Mouse (Mus musculus) liver, embryonic 12.5 days (tissue): Measurements from ENCODE around the gene Eif2ak1. TPM values are rescaled to one million over a fixed set of nuclear protein-coding genes. Genes with fewer than 3 reads are reported as not detected.

Experiments used
- ATAC-seq: fragments of 200-750 bp; cut with Nextera tagmentation; 2 replicates; pipeline ENCODE4 v1.8.0; 2017; ENCODE audit warnings: moderate number of reproducible peaks, mild to moderate bottlenecking, moderate library complexity
- H3K27ac ChIP-seq: fragments of 300-500 bp; sonication (generic); 2 replicates; pipeline ENCODE4 v1.5.1; 2016; ENCODE audit warnings: mild to moderate bottlenecking
- H3K27me3 ChIP-seq: fragments of 300-500 bp; sonication (generic); replicated peaks from 2 replicates; pipeline ENCODE4 v1.6.1; 2016; ENCODE audit warnings: mild to moderate bottlenecking, moderate library complexity
- H3K36me3 ChIP-seq: fragments of 300-500 bp; sonication (generic); 2 replicates; pipeline ENCODE4 v1.6.1; 2016; ENCODE audit warnings: mild to moderate bottlenecking, moderate library complexity
- H3K4me1 ChIP-seq: fragments of 300-500 bp; sonication (generic); 2 replicates; pipeline ENCODE4 v1.6.1; 2016
- H3K4me2 ChIP-seq: fragments of 300-500 bp; sonication (generic); 2 replicates; pipeline ENCODE4 v1.6.1; 2016; ENCODE audit warnings: mild to moderate bottlenecking, moderate library complexity
- H3K4me3 ChIP-seq: fragments of 300-500 bp; sonication (generic); 2 replicates; pipeline ENCODE4 v1.5.1; 2016; ENCODE audit warnings: mild to moderate bottlenecking, moderate library complexity
- H3K9ac ChIP-seq: fragments of 300-500 bp; sonication (generic); 2 replicates; pipeline ENCODE4 v1.6.1; 2016; ENCODE audit warnings: mild to moderate bottlenecking, moderate library complexity
- H3K9me3 ChIP-seq: fragments of 300-500 bp; sonication (generic); replicated peaks from 2 replicates; pipeline ENCODE4 v1.6.1; 2016; ENCODE audit warnings: mild to moderate bottlenecking, moderate library complexity
- WGBS: fragments of 180-500 bp; shearing (Covaris S2); methylation state at CpG from one replicate; pipeline ENCODE4 v1.1.7; 2016; ENCODE audit not compliant: insufficient replicate concordance; 5-methylcytosine and 5-hydroxymethylcytosine counted together
- polyA plus RNA-seq: library from polyadenylated mRNA; unstranded; fragments of >200 nt; fragmentation: Nextera tagmentation; extraction: Ambion mirVana; gene quantifications from 2 replicates; pipeline ENCODE4 v1.2.1, GENCODE M21; 2016

The Eif2ak1 gene
- polyA plus RNA-seq, 1 experiment from 2014 or later: 109 TPM

GRCm38 (mm10) chr5:143906429-143906828, 88.8 kb downstream of the Eif2ak1 start:
- Histone ChIP-seq H3K4me1 (peaks cover 56% of the 10 kb centered on the region), H3K9ac (no peak overlapping the region), H3K36me3 (peaks cover 67% of the 10 kb centered on the region), H3K4me3 (no peak overlapping the region), H3K27me3 (no peaks in the 10 kb centered on the region), H3K27ac (0 out of 2 replicates have a peak overlapping the region, but pooled peaks have one; percentile 68), H3K9me3 (no peaks in the 10 kb centered on the region), H3K4me2 (no peak overlapping the region)
- ATAC-seq: no peak
- WGBS: 84% methylated on average over 8 of the region's 8 CpGs

GRCm38 (mm10) chr5:143908926-143909325, 91.3 kb downstream of the Eif2ak1 start:
- Histone ChIP-seq H3K9ac (peak overlapping the region; percentile 84), H3K9me3 (no peaks in the 10 kb centered on the region), H3K4me1 (peaks cover 47% of the 10 kb centered on the region), H3K27ac (peak overlapping the region; percentile 98), H3K4me2 (peak overlapping the region; percentile 93), H3K4me3 (peak overlapping the region; percentile 74), H3K36me3 (peaks cover 64% of the 10 kb centered on the region), H3K27me3 (no peaks in the 10 kb centered on the region)
- ATAC-seq: peak; percentile 46
- 2% methylated on average over 9 of the region's 9 CpGs for WGBS

- H3K36me3 ChIP-seq: peaks cover 62% of the 10 kb centered on the region
- H3K27ac ChIP-seq: peak within 1 kb of the TSS; percentile 98
- H3K4me2 ChIP-seq: peak within 1 kb of the TSS; percentile 93
- peaks cover 39% of the 10 kb centered on the region for H3K4me1 ChIP-seq
- H3K9ac ChIP-seq: peak within 1 kb of the TSS; percentile 84
- H3K4me3 ChIP-seq: peak within 1 kb of the TSS; percentile 74
- H3K27me3 ChIP-seq: no peaks in the 10 kb centered on the region
- H3K9me3 ChIP-seq: no peaks in the 10 kb centered on the region
- peak; percentile 96 for ATAC-seq
- under 1% methylated on average over 70 of the region's 70 CpGs for WGBS
Observed at GRCm38 (mm10) chr5:143909417-143910400, 92.1 kb downstream of the Eif2ak1 start, which contains the start of the genes Aimp2 and Pms2. Aimp2 (minus strand) TSS chr5:143909847. Pms2 (plus strand) TSS chr5:143909964.

GRCm38 (mm10) chr5:143916221-143916620, 98.6 kb downstream of the Eif2ak1 start:
- ATAC-seq: no peak
- no peak overlapping the region for H3K4me2 ChIP-seq
- H3K4me3 ChIP-seq: no peak overlapping the region
- H3K4me1 ChIP-seq: peaks cover 9% of the 10 kb centered on the region
- peaks cover 91% of the 10 kb centered on the region for H3K36me3 ChIP-seq
- H3K27me3 ChIP-seq: no peaks in the 10 kb centered on the region
- H3K9ac ChIP-seq: no peak overlapping the region
- no peaks in the 10 kb centered on the region for H3K9me3 ChIP-seq
- 91% methylated on average over 9 of the region's 9 CpGs for WGBS
- no peak overlapping the region for H3K27ac ChIP-seq

GRCm38 (mm10) chr5:143917418-143917817, 99.8 kb downstream of the Eif2ak1 start:
- H3K9ac ChIP-seq: no peak overlapping the region
- H3K4me1 ChIP-seq: no peaks in the 10 kb centered on the region
- WGBS: 58% methylated on average over 5 of the region's 5 CpGs
- no peak overlapping the region for H3K27ac ChIP-seq
- H3K27me3 ChIP-seq: no peaks in the 10 kb centered on the region
- H3K4me2 ChIP-seq: no peak overlapping the region
- no peak overlapping the region for H3K4me3 ChIP-seq
- peak; percentile 55; the same call in 1 of the 2 replicates for ATAC-seq
- peaks cover 92% of the 10 kb centered on the region for H3K36me3 ChIP-seq
- no peaks in the 10 kb centered on the region for H3K9me3 ChIP-seq

- Histone ChIP-seq H3K27ac (no peak overlapping the region), H3K36me3 (peaks cover 93% of the 10 kb centered on the region), H3K4me3 (no peak overlapping the region), H3K9ac (no peak overlapping the region), H3K27me3 (no peaks in the 10 kb centered on the region), H3K9me3 (no peaks in the 10 kb centered on the region), H3K4me1 (no peaks in the 10 kb centered on the region), H3K4me2 (no peak overlapping the region)
- no peak for ATAC-seq
- WGBS: 82% methylated on average over 3 of the region's 3 CpGs
Observed at GRCm38 (mm10) chr5:143918120-143918519, 100.5 kb downstream of the Eif2ak1 start.

DNA sequence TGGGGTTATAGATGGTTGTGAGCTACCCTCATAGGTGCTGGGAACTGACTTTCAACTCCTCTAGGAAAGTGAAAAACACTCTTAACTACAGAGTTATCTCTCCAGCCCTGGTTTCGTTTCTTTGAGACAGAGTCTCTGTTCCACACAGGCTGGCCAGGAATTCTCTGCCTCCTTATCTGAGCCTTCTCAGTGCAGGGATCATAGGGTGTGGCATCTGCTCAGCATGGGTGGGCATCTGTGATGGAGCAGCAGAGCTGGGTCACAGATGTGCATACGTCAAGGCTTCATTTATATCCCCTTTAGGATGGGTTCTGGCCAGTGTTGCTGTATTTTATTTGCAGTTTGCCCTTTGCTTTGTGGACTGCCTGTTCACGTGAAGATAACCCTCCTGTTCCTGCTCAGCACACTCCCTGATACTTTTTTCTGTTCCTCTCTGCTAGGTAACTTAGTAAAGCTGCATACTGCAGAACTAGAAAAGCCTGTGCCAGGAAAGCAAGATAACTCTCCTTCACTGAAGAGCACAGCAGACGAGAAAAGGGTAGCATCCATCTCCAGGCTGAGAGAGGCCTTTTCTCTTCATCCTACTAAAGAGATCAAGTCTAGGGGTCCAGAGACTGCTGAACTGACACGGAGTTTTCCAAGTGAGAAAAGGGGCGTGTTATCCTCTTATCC, 107.3 kb downstream of the Eif2ak1 start:
- peaks cover 20% of the 10 kb centered on the region for H3K4me1 ChIP-seq
- 43% methylated on average over 6 of the region's 6 CpGs for whole genome bisulfite sequencing
- peak overlapping the region; percentile 47 for H3K9ac ChIP-seq
- peak; percentile 100 for ATAC-seq
- H3K4me3 ChIP-seq: peak overlapping the region; percentile 8; the same call in 1 of the 2 replicates
- H3K27me3 ChIP-seq: no peaks in the 10 kb centered on the region
- peaks cover 98% of the 10 kb centered on the region for H3K36me3 ChIP-seq
- H3K9me3 ChIP-seq: no peaks in the 10 kb centered on the region
- H3K4me2 ChIP-seq: peak overlapping the region; percentile 54
- peak overlapping the region; percentile 90 for H3K27ac ChIP-seq

GRCm38 (mm10) chr5:143927875-143928274, 110.3 kb downstream of the Eif2ak1 start, which contains the start of gene Gm42421:
Gm42421 (plus strand) TSS chr5:143928175.
- no peaks in the 10 kb centered on the region for H3K27me3 ChIP-seq
- H3K4me1 ChIP-seq: peaks cover 20% of the 10 kb centered on the region
- no peak within 1 kb of the TSS for H3K9ac ChIP-seq
- no peak within 1 kb of the TSS for H3K27ac ChIP-seq
- H3K36me3 ChIP-seq: peaks cover 96% of the 10 kb centered on the region
- WGBS: 88% methylated on average over 8 of the region's 8 CpGs
- H3K4me3 ChIP-seq: no peak within 1 kb of the TSS
- no peak within 1 kb of the TSS for H3K4me2 ChIP-seq
- ATAC-seq: no peak
- no peaks in the 10 kb centered on the region for H3K9me3 ChIP-seq

DNA sequence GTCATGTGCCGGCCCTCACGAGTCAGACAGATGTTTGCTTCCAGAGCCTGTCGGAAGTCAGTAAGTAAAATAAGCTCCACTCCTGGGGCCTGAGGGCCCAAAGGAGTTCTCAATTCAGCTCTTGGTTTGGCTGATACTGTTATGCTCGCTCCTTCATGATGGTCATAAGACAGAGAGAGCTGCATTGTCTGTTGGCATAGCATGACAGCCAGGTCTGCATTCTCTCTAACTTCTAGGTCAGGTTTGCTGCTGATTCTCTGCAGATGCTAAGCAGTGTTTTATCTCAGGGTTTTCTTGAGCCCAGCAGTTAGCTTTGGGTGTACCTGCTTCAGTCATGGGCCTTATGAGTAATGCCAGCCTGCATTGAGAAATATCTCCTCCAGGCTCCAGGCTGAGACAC, 111.7 kb downstream of the Eif2ak1 start:
- H3K27ac ChIP-seq: no peak overlapping the region
- 91% methylated on average over 4 of the region's 4 CpGs for WGBS
- H3K4me3 ChIP-seq: no peak overlapping the region
- H3K9me3 ChIP-seq: no peaks in the 10 kb centered on the region
- no peak overlapping the region for H3K4me2 ChIP-seq
- H3K4me1 ChIP-seq: peaks cover 16% of the 10 kb centered on the region
- peaks cover 82% of the 10 kb centered on the region for H3K36me3 ChIP-seq
- H3K27me3 ChIP-seq: no peaks in the 10 kb centered on the region
- no peak for ATAC-seq
- no peak overlapping the region for H3K9ac ChIP-seq

- 91% methylated on average over 12 of the region's 12 CpGs for WGBS
- Histone ChIP-seq H3K36me3 (peaks cover 68% of the 10 kb centered on the region), H3K9me3 (no peaks in the 10 kb centered on the region), H3K27me3 (no peaks in the 10 kb centered on the region), H3K9ac (no peak overlapping the region), H3K4me2 (no peak overlapping the region), H3K4me1 (peaks cover 3% of the 10 kb centered on the region), H3K27ac (no peak overlapping the region), H3K4me3 (no peak overlapping the region)
- no peak for ATAC-seq
Observed at GRCm38 (mm10) chr5:143930656-143931055, 113.1 kb downstream of the Eif2ak1 start.

GRCm38 (mm10) chr5:143931863-143932580, 114.4 kb downstream of the Eif2ak1 start:
- H3K4me2 ChIP-seq: no peak overlapping the region
- ATAC-seq: no peak
- H3K36me3 ChIP-seq: peaks cover 55% of the 10 kb centered on the region
- peaks cover 2% of the 10 kb centered on the region; the same call in 1 of the 2 replicates for H3K4me1 ChIP-seq
- H3K27ac ChIP-seq: no peak overlapping the region
- H3K4me3 ChIP-seq: no peak overlapping the region
- no peaks in the 10 kb centered on the region for H3K9me3 ChIP-seq
- H3K27me3 ChIP-seq: no peaks in the 10 kb centered on the region
- H3K9ac ChIP-seq: no peak overlapping the region
- WGBS: 84% methylated on average over 6 of the region's 6 CpGs
